Mouse (Mus musculus): ENCODE data around the gene Pax1. TPM values are rescaled to one million over a fixed set of nuclear protein-coding genes. Genes with fewer than 3 reads are reported as not detected.

Gene Pax1
- total and polyA plus RNA-seq, 2 experiments from 2014 or later: not detected

GRCm38 (mm10) chr2:147369561-147369960, 7.8 kb downstream of the Pax1 start:
- H3K4me2 ChIP-seq (ENCODE audit: low read depth, low read length): no peak overlapping the region
- no peaks in the 10 kb centered on the region for H3K36me3 ChIP-seq (replicated peaks; ENCODE audit: control insufficient read depth, insufficient read depth, low read length)
- no peak for ATAC-seq (ENCODE audit: insufficient read depth, low read depth)
- TF ChIP-seq EP300 (IDR thresholded peaks at IDR 0.05; ENCODE audit: low read depth): no peak
- no peak for TF ChIP-seq CTCF (IDR thresholded peaks at IDR 0.05; ENCODE audit: low read depth)
- H3K27me3 ChIP-seq (ENCODE audit: control insufficient read depth, insufficient read depth, low read length): peaks cover 93% of the 10 kb centered on the region
- no peaks in the 10 kb centered on the region for H3K4me1 ChIP-seq (ENCODE audit: control insufficient read depth, insufficient read depth)
- no peaks in the 10 kb centered on the region for H3K9me3 ChIP-seq (replicated peaks; ENCODE audit: control insufficient read depth, low read length)
- DNase-seq (ENCODE audit: low spot score): no peak
- H3K27ac ChIP-seq (ENCODE audit: low read depth): no peak overlapping the region
- 8% methylated on average over 9 of the region's 9 CpGs for WGBS
- peak overlapping the region; percentile 8; the same call in 1 of the 2 replicates for H3K4me3 ChIP-seq (ENCODE audit: low read depth, low read length)
- no peak overlapping the region for H3K9ac ChIP-seq (replicated peaks; ENCODE audit: low read depth, low read length)

- TF ChIP-seq EP300 (IDR thresholded peaks at IDR 0.05; ENCODE audit: low read depth) (no peak), CTCF (IDR thresholded peaks at IDR 0.05; ENCODE audit: low read depth) (no peak)
- no peaks in the 10 kb centered on the region for H3K4me1 ChIP-seq (ENCODE audit: control insufficient read depth, insufficient read depth)
- H3K4me2 ChIP-seq (ENCODE audit: low read depth, low read length): no peak overlapping the region
- no peaks in the 10 kb centered on the region for H3K36me3 ChIP-seq (replicated peaks; ENCODE audit: control insufficient read depth, insufficient read depth, low read length)
- H3K9ac ChIP-seq (replicated peaks; ENCODE audit: low read depth, low read length): no peak overlapping the region
- H3K27me3 ChIP-seq (ENCODE audit: control insufficient read depth, insufficient read depth, low read length): peaks cover 93% of the 10 kb centered on the region
- no peak for ATAC-seq (ENCODE audit: insufficient read depth, low read depth)
- DNase-seq (ENCODE audit: low spot score): no peak
- 15% methylated on average over 5 of the region's 5 CpGs for WGBS
- H3K27ac ChIP-seq (ENCODE audit: low read depth): no peak overlapping the region
- no peaks in the 10 kb centered on the region for H3K9me3 ChIP-seq (replicated peaks; ENCODE audit: control insufficient read depth, low read length)
- H3K4me3 ChIP-seq (ENCODE audit: low read depth, low read length): 0 out of 2 replicates have a peak overlapping the region, but pooled peaks have one; percentile 8
Observed at GRCm38 (mm10) chr2:147370091-147370490, 8.4 kb downstream of the Pax1 start.

GRCm38 (mm10) chr2:147371289-147371688, 9.6 kb downstream of the Pax1 start:
- Histone ChIP-seq H3K4me1 (ENCODE audit: control insufficient read depth, insufficient read depth) (no peaks in the 10 kb centered on the region), H3K9ac (replicated peaks; ENCODE audit: low read depth, low read length) (no peak overlapping the region), H3K4me2 (ENCODE audit: low read depth, low read length) (no peak overlapping the region), H3K27ac (ENCODE audit: low read depth) (no peak overlapping the region), H3K9me3 (replicated peaks; ENCODE audit: control insufficient read depth, low read length) (no peaks in the 10 kb centered on the region), H3K36me3 (replicated peaks; ENCODE audit: control insufficient read depth, insufficient read depth, low read length) (no peaks in the 10 kb centered on the region), H3K27me3 (ENCODE audit: control insufficient read depth, insufficient read depth, low read length) (peaks cover 92% of the 10 kb centered on the region), H3K4me3 (ENCODE audit: low read depth, low read length) (no peak overlapping the region)
- DNase-seq (ENCODE audit: low spot score) (no peak), ATAC-seq (ENCODE audit: insufficient read depth, low read depth) (no peak)
- no peak for TF ChIP-seq EP300 (IDR thresholded peaks at IDR 0.05; ENCODE audit: low read depth)
- TF ChIP-seq CTCF (IDR thresholded peaks at IDR 0.05; ENCODE audit: low read depth): no peak

GRCm38 (mm10) chr2:147371840-147372239, 10.1 kb downstream of the Pax1 start:
- Histone ChIP-seq H3K4me1 (ENCODE audit: control insufficient read depth, insufficient read depth) (no peaks in the 10 kb centered on the region), H3K4me2 (ENCODE audit: low read depth, low read length) (no peak overlapping the region), H3K27ac (ENCODE audit: low read depth) (no peak overlapping the region), H3K9ac (replicated peaks; ENCODE audit: low read depth, low read length) (no peak overlapping the region), H3K36me3 (replicated peaks; ENCODE audit: control insufficient read depth, insufficient read depth, low read length) (no peaks in the 10 kb centered on the region), H3K27me3 (ENCODE audit: control insufficient read depth, insufficient read depth, low read length) (peaks cover 92% of the 10 kb centered on the region), H3K4me3 (ENCODE audit: low read depth, low read length) (no peak overlapping the region), H3K9me3 (replicated peaks; ENCODE audit: control insufficient read depth, low read length) (no peaks in the 10 kb centered on the region)
- 3% methylated on average over 4 of the region's 4 CpGs for WGBS
- no peak for ATAC-seq (ENCODE audit: insufficient read depth, low read depth)
- TF ChIP-seq CTCF (IDR thresholded peaks at IDR 0.05; ENCODE audit: low read depth) (no peak), EP300 (IDR thresholded peaks at IDR 0.05; ENCODE audit: low read depth) (no peak)
- DNase-seq (ENCODE audit: low spot score): no peak

GRCm38 (mm10) chr2:147372947-147373666, 11.4 kb downstream of the Pax1 start:
- Histone ChIP-seq H3K4me1 (ENCODE audit: control insufficient read depth, insufficient read depth) (no peaks in the 10 kb centered on the region), H3K27me3 (ENCODE audit: control insufficient read depth, insufficient read depth, low read length) (peaks cover 92% of the 10 kb centered on the region), H3K27ac (ENCODE audit: low read depth) (no peak overlapping the region), H3K9ac (replicated peaks; ENCODE audit: low read depth, low read length) (no peak overlapping the region), H3K9me3 (replicated peaks; ENCODE audit: control insufficient read depth, low read length) (no peaks in the 10 kb centered on the region), H3K4me2 (ENCODE audit: low read depth, low read length) (no peak overlapping the region), H3K4me3 (ENCODE audit: low read depth, low read length) (no peak overlapping the region), H3K36me3 (replicated peaks; ENCODE audit: control insufficient read depth, insufficient read depth, low read length) (no peaks in the 10 kb centered on the region)
- 4% methylated on average over 28 of the region's 28 CpGs for WGBS
- ATAC-seq (ENCODE audit: insufficient read depth, low read depth) (no peak), DNase-seq (ENCODE audit: low spot score) (no peak)
- no peak for TF ChIP-seq EP300 (IDR thresholded peaks at IDR 0.05; ENCODE audit: low read depth)
- no peak for TF ChIP-seq CTCF (IDR thresholded peaks at IDR 0.05; ENCODE audit: low read depth)

GRCm38 (mm10) chr2:147373667-147374007, 11.9 kb downstream of the Pax1 start:
- Histone ChIP-seq H3K9me3 (replicated peaks; ENCODE audit: control insufficient read depth, low read length) (no peaks in the 10 kb centered on the region), H3K9ac (replicated peaks; ENCODE audit: low read depth, low read length) (no peak overlapping the region), H3K36me3 (replicated peaks; ENCODE audit: control insufficient read depth, insufficient read depth, low read length) (no peaks in the 10 kb centered on the region), H3K4me2 (ENCODE audit: low read depth, low read length) (no peak overlapping the region), H3K4me1 (ENCODE audit: control insufficient read depth, insufficient read depth) (no peaks in the 10 kb centered on the region), H3K27me3 (ENCODE audit: control insufficient read depth, insufficient read depth, low read length) (peaks cover 92% of the 10 kb centered on the region), H3K4me3 (ENCODE audit: low read depth, low read length) (no peak overlapping the region), H3K27ac (ENCODE audit: low read depth) (no peak overlapping the region)
- WGBS: 2% methylated on average over 19 of the region's 19 CpGs
- no peak for ATAC-seq (ENCODE audit: insufficient read depth, low read depth)
- no peak for DNase-seq (ENCODE audit: low spot score)
- TF ChIP-seq EP300 (IDR thresholded peaks at IDR 0.05; ENCODE audit: low read depth): no peak
- no peak for TF ChIP-seq CTCF (IDR thresholded peaks at IDR 0.05; ENCODE audit: low read depth)
